Mouse (Mus musculus): ENCODE results near the gene Lrp2bp. TPM values are rescaled to one million over a fixed set of nuclear protein-coding genes. Genes with fewer than 3 reads are reported as not detected.

Gene Lrp2bp
- polyA plus RNA-seq, 1 experiment: not detected

- H3K4me3 ChIP-seq (replicated peaks): no peak overlapping the region
- no peaks in the 10 kb centered on the region for H3K36me3 ChIP-seq (ENCODE audit: control insufficient read depth)
- H3K9me3 ChIP-seq (ENCODE audit: control insufficient read depth, low read length): no peaks in the 10 kb centered on the region
- peaks cover 8% of the 10 kb centered on the region for H3K27me3 ChIP-seq (ENCODE audit: control insufficient read depth)
- H3K4me1 ChIP-seq (ENCODE audit: control insufficient read depth): peaks cover 3% of the 10 kb centered on the region
- no peak for TF ChIP-seq TAL1 (IDR thresholded peaks at IDR 0.05; ENCODE audit: low read length)
- TF ChIP-seq GATA1 (IDR thresholded peaks at IDR 0.05; ENCODE audit: low read length): no peak
Measured at GRCm38 (mm10) chr8:46010746-46011680, 11.9 kb downstream of the Lrp2bp start.

- no peaks in the 10 kb centered on the region for H3K4me1 ChIP-seq (ENCODE audit: control insufficient read depth)
- H3K4me3 ChIP-seq (replicated peaks): no peak overlapping the region
- no peaks in the 10 kb centered on the region for H3K36me3 ChIP-seq (ENCODE audit: control insufficient read depth)
- H3K27me3 ChIP-seq (ENCODE audit: control insufficient read depth): no peaks in the 10 kb centered on the region
- H3K9me3 ChIP-seq (ENCODE audit: control insufficient read depth, low read length): no peaks in the 10 kb centered on the region
- TF ChIP-seq GATA1 (IDR thresholded peaks at IDR 0.05; ENCODE audit: low read length) (no peak), TAL1 (IDR thresholded peaks at IDR 0.05; ENCODE audit: low read length) (no peak)
Measured at GRCm38 (mm10) chr8:46022203-46022602, 23.1 kb downstream of the Lrp2bp start.

GRCm38 (mm10) chr8:46022758-46023157 lies 23.7 kb downstream of the Lrp2bp start:
- Histone ChIP-seq H3K9me3 (ENCODE audit: control insufficient read depth, low read length) (no peaks in the 10 kb centered on the region), H3K27me3 (ENCODE audit: control insufficient read depth) (no peaks in the 10 kb centered on the region), H3K4me1 (ENCODE audit: control insufficient read depth) (no peaks in the 10 kb centered on the region), H3K36me3 (ENCODE audit: control insufficient read depth) (no peaks in the 10 kb centered on the region), H3K4me3 (replicated peaks) (no peak overlapping the region)
- no peak for TF ChIP-seq TAL1 (IDR thresholded peaks at IDR 0.05; ENCODE audit: low read length)
- no peak for TF ChIP-seq GATA1 (IDR thresholded peaks at IDR 0.05; ENCODE audit: low read length)

GRCm38 (mm10) chr8:46024392-46024791 lies 25.3 kb downstream of the Lrp2bp start:
- no peaks in the 10 kb centered on the region for H3K4me1 ChIP-seq (ENCODE audit: control insufficient read depth)
- no peaks in the 10 kb centered on the region for H3K9me3 ChIP-seq (ENCODE audit: control insufficient read depth, low read length)
- no peak overlapping the region for H3K4me3 ChIP-seq (replicated peaks)
- no peaks in the 10 kb centered on the region for H3K36me3 ChIP-seq (ENCODE audit: control insufficient read depth)
- no peak for TF ChIP-seq GATA1 (IDR thresholded peaks at IDR 0.05; ENCODE audit: low read length)
- H3K27me3 ChIP-seq (ENCODE audit: control insufficient read depth): no peaks in the 10 kb centered on the region

- TF ChIP-seq GATA1 (IDR thresholded peaks at IDR 0.05; ENCODE audit: low read length) (no peak), TAL1 (IDR thresholded peaks at IDR 0.05; ENCODE audit: low read length) (no peak)
- Histone ChIP-seq H3K36me3 (ENCODE audit: control insufficient read depth) (peaks cover 17% of the 10 kb centered on the region), H3K9me3 (ENCODE audit: control insufficient read depth, low read length) (no peaks in the 10 kb centered on the region), H3K4me1 (ENCODE audit: control insufficient read depth) (no peaks in the 10 kb centered on the region), H3K27me3 (ENCODE audit: control insufficient read depth) (no peaks in the 10 kb centered on the region), H3K4me3 (replicated peaks) (no peak overlapping the region)
Measured at GRCm38 (mm10) chr8:46036217-46036616, 37.1 kb downstream of the Lrp2bp start.

GRCm38 (mm10) chr8:46039666-46040065 lies 40.6 kb downstream of the Lrp2bp start:
- TF ChIP-seq TAL1 (IDR thresholded peaks at IDR 0.05; ENCODE audit: low read length) (no peak), GATA1 (IDR thresholded peaks at IDR 0.05; ENCODE audit: low read length) (no peak)
- H3K9me3 ChIP-seq (ENCODE audit: control insufficient read depth, low read length): no peaks in the 10 kb centered on the region
- H3K27me3 ChIP-seq (ENCODE audit: control insufficient read depth): no peaks in the 10 kb centered on the region
- H3K4me3 ChIP-seq (replicated peaks): no peak overlapping the region
- peaks cover 17% of the 10 kb centered on the region for H3K36me3 ChIP-seq (ENCODE audit: control insufficient read depth)
- no peaks in the 10 kb centered on the region for H3K4me1 ChIP-seq (ENCODE audit: control insufficient read depth)

GRCm38 (mm10) chr8:46040260-46040659 lies 41.2 kb downstream of the Lrp2bp start:
- TF ChIP-seq GATA1 (IDR thresholded peaks at IDR 0.05; ENCODE audit: low read length) (no peak), TAL1 (IDR thresholded peaks at IDR 0.05; ENCODE audit: low read length) (no peak)
- Histone ChIP-seq H3K27me3 (ENCODE audit: control insufficient read depth) (no peaks in the 10 kb centered on the region), H3K4me1 (ENCODE audit: control insufficient read depth) (no peaks in the 10 kb centered on the region), H3K36me3 (ENCODE audit: control insufficient read depth) (peaks cover 16% of the 10 kb centered on the region), H3K9me3 (ENCODE audit: control insufficient read depth, low read length) (no peaks in the 10 kb centered on the region), H3K4me3 (replicated peaks) (no peak overlapping the region)

- H3K9me3 ChIP-seq (ENCODE audit: control insufficient read depth, low read length): no peaks in the 10 kb centered on the region
- no peaks in the 10 kb centered on the region for H3K27me3 ChIP-seq (ENCODE audit: control insufficient read depth)
- H3K4me3 ChIP-seq (replicated peaks): no peak overlapping the region
- TF ChIP-seq GATA1 (IDR thresholded peaks at IDR 0.05; ENCODE audit: low read length) (no peak), TAL1 (IDR thresholded peaks at IDR 0.05; ENCODE audit: low read length) (no peak)
- peaks cover 3% of the 10 kb centered on the region for H3K36me3 ChIP-seq (ENCODE audit: control insufficient read depth)
- H3K4me1 ChIP-seq (ENCODE audit: control insufficient read depth): no peaks in the 10 kb centered on the region
Measured at GRCm38 (mm10) chr8:46072798-46073197, 73.7 kb downstream of the Lrp2bp start.

GRCm38 (mm10) chr8:46073540-46074140 lies 74.5 kb downstream of the Lrp2bp start:
- Histone ChIP-seq H3K27me3 (ENCODE audit: control insufficient read depth) (no peaks in the 10 kb centered on the region), H3K9me3 (ENCODE audit: control insufficient read depth, low read length) (no peaks in the 10 kb centered on the region), H3K4me1 (ENCODE audit: control insufficient read depth) (no peaks in the 10 kb centered on the region), H3K4me3 (replicated peaks) (no peak overlapping the region), H3K36me3 (ENCODE audit: control insufficient read depth) (no peaks in the 10 kb centered on the region)
- TF ChIP-seq GATA1 (IDR thresholded peaks at IDR 0.05; ENCODE audit: low read length) (no peak), TAL1 (IDR thresholded peaks at IDR 0.05; ENCODE audit: low read length) (no peak)
